Mouse (Mus musculus) left cerebral cortex, adult 8-10 months (tissue): Measurements from ENCODE around the gene Bclaf1. TPM values are rescaled to one million over a fixed set of nuclear protein-coding genes. Genes with fewer than 3 reads are reported as not detected.
A peak's percentile ranks its signal among the peaks of the same experiment; 100 is the strongest.

ENCODE experiments used
- DNase-seq, 2 experiments: peaks; one replicate each; pipeline ENCODE4 v3.0.0; 2022; ENCODE audit warnings: low spot score in 2 of 2
- total RNA-seq, 4 experiments: library from RNA; stranded (reverse); gene quantifications; 2 replicates each; pipeline ENCODE4 v1.2.4; 2022

The Bclaf1 gene
- total RNA-seq, result 100 to 1,000 TPM; 121 to 128 (median 124) TPM

GRCm38 (mm10) chr10:20311918-20312735 lies at the start of gene Bclaf1:
TSS of gene Bclaf1 (plus strand) at chr10:20312469.
- DNase-seq, result peak; percentile 93 to 99

DNA sequence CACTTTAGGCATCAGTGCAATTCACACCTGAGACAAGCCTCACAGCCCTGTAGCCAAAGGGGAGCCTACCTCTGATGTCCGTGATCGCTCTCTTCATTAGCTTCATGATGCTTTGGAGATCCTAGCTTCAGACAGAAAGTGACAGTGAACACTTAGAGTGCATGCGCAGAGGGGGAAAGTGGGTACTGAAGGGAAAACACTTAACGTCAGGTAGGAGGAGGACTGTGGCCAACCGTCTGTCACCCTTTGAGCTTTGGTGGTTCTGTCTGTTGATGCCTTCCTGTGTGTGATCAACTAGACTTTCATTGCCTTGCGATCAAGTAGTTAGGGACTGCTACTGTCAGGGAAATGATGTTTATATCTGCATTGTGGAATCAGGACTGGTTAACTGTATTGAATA lies 49.4 kb upstream of the Bclaf1 start:
- DNase-seq, result no peak

- DNase-seq, result no peak
These were observed 47.8 kb upstream of the Bclaf1 start for GRCm38 (mm10) chr10:20264479-20264878.

GRCm38 (mm10) chr10:20267032-20267431 lies 45.2 kb upstream of the Bclaf1 start:
- no peak for DNase-seq

DNA sequence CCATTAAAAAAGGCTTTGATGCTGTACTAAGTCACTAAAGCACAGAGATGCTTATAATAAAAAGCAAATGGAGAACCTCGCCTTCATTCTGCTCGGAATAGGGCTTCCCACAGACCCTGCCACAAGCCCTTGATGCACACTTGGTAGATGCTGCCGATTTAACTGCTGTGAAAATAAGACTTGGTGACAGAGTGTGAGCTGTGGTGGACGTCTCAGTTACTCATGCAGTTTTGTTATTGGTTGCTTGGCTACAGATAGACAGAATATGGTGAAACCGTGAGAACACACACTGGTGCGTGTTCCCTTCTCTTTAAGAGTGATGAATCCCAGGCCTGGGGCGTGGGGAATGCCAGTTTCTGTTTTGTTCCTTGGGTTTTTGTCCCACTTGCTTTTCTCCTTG lies 43.3 kb upstream of the Bclaf1 start:
- DNase-seq, result no peak

DNA sequence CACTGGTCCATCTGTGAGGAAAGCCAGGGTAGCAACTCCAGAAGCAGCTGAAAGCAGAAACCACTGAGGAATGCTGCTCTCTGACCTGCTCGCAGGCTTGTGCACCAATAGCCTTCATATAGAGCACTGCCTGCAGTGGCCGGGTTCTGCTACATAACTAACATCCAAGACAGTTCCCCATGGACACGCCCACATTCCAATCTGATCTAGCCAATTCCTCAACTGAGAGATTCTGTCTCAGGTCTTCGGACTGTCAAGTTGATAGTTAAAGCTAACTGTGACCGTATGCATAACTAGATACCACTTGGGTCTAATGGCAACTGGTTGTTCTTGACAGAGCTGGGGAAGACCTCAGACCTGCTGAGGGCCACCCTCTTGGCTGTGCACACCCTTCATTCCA lies 39.9 kb upstream of the Bclaf1 start:
- DNase-seq, result no peak

GRCm38 (mm10) chr10:20273278-20273677 lies 39.0 kb upstream of the Bclaf1 start:
- no peak for DNase-seq

- DNase-seq, result no peak
These were observed 38.2 kb upstream of the Bclaf1 start for GRCm38 (mm10) chr10:20274022-20274421.

GRCm38 (mm10) chr10:20281456-20281855 lies 30.8 kb upstream of the Bclaf1 start:
- no peak for DNase-seq

DNA sequence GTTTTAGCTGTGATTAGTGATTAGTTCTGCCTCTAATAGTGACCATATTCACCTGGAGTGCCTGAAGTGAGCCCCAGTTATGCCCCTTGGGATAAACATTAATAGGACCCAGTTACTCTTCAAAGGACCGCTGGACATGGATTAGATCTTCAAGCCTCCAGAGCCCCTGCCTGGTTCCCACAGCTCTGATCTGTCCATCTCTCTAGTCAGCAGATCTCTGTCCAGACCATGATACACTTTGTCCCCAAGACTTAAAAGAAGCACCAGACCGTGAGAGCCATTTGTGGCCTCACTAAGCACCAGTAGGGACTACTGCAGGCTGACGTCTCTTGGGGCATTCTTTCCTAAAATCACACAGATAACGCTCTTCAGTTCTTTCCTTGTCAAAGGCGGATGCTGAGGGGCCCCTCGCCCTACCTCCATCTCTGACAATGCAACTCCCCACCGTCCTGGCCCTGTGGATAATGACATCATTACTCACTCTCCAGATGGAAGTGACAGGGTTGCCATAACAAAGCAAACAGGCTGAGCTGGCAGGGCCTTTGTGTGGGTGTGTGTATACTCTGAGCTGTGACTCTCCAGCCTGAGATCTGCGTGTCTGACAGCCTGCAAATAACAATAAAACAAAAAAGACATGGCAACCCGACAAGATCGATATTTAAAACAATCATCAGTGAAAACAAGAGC lies 26.8 kb upstream of the Bclaf1 start:
- peak; percentile 20 to 67 for DNase-seq

DNA sequence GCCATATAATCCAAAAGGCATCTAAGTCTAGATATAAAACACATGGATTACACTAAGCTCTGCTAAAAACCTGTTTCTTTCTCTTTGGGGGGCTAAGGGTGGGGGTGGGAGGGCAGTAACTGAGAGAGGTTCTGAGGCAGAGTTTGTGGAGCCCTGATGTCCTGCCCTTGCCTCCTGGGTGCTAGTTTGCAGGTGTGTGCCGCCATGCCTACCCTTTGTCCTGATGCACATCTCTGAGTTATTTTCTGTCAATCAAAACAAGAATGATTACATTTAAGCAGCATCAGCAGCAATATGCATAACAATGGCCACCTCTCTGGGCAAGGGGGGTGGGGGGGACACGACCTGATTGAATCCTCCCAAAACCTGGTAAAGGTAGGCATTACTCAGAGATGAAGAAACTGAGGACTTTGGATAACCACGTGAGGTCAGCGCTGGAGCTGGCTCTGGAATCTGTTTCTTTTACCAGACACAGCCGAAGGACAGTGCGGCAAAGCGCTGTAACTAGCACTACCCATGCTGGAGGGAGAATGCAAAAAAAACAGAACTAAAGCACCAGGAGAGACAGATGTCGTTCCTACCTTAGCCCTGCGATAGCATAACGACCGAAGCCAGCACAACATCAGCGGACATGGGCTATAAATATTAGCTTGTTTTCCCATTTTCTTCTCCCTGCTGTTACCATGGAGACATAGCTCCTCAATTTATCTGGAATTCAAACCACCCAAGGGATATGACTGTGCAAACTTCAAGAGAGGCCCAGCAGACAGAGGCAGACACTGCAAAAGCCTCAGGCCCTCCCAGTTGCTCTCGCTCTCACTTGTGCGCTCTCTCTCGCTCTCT lies 26.1 kb upstream of the Bclaf1 start:
- peak in 1 of 2 experiments; percentile 23 for DNase-seq

- DNase-seq, result no peak
These were observed 24.9 kb upstream of the Bclaf1 start for GRCm38 (mm10) chr10:20287369-20287768.

GRCm38 (mm10) chr10:20290467-20290883 lies 21.8 kb upstream of the Bclaf1 start:
- peak in 1 of 2 experiments; percentile 40 for DNase-seq

GRCm38 (mm10) chr10:20295961-20296360 lies 16.3 kb upstream of the Bclaf1 start:
- DNase-seq, result no peak

- DNase-seq, result no peak
These were observed 13.9 kb upstream of the Bclaf1 start for GRCm38 (mm10) chr10:20298152-20298920.

DNA sequence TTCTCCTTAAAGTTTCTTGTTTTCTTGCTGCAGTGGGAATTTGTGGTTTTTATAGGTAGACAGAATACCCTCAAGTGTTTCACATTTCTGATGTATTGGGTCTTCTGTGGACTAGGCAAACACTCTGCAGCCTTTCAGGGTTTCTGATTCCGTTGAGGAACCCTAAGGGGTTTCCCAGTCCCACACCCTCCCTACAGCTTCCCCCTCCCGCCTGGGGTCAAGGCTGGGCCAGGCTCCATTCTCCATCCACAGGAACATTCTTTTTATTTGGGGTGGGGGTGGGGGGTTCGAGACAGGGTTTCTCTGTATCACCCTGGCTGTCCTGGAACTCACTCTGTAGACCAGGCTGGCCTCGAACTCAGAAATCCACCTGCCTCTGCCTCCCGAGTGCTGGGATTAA lies 13.2 kb upstream of the Bclaf1 start:
- no peak for DNase-seq

DNA sequence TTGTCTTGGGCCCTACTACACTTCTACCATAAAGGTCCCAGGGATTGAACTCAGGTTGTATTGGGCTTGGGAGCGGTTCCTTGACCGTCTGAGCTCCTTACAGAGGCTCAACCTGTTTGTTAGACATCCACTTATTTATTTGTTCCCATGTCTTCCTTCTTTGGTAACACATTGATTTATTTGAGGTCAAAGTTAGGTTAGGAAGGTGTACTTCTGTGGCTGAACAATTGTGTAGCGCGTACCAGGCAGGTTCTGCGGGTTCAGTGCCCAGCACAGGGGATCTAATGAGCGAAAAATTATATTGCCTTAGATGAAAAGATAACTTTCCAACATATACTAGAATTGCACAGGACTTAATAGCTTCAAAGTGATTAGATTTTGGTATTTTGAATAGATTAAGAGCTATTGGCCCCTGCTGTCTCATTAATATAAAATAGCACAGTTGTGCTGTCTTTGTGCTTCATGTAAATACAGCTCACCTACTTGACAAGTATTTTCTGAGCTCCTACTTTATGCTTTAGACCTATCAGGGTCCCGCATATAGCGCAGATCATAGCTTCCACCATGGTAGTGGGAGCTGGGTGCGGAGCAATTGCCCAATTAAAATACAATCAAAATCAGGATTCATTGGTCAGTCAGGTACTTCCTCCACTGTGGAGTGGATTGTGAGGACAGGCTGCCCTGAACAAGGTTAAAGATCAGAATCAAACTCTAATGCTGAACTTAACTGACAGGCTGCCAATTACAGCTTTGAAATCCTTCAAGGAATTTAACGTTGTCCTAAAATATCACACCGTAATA lies 1.1 kb upstream of the Bclaf1 start:
- DNase-seq, result no peak

DNA sequence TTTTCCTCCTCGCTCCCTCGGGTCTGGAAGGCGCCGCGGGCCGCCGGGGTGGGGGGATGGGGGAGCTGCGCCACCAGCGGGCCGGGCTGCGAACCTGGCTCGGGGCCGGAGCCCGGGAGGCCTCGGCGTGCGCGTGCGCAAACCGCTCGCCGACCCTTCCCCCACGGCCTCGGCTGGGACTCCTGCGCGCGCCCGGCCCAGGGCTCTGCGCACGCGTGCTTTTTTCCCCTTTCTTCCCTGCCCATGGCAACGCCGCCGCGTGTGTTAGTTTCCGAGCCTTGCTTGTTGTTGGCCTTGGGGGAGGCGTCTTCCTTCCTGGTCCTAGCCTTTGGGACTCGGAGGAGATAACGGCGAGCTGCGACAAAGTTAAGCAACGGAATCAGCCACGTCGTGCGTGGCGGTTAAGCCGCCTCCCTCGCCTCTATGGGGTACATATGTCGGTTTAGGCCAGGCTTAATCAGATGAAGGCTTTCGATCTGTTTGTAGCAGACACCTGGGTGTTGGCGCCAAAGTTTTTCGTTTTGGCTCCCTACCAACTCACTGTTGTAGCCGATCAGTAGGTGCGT lies 550 bp downstream of the Bclaf1 start:
- peak; percentile 76 to 83 for DNase-seq

DNA sequence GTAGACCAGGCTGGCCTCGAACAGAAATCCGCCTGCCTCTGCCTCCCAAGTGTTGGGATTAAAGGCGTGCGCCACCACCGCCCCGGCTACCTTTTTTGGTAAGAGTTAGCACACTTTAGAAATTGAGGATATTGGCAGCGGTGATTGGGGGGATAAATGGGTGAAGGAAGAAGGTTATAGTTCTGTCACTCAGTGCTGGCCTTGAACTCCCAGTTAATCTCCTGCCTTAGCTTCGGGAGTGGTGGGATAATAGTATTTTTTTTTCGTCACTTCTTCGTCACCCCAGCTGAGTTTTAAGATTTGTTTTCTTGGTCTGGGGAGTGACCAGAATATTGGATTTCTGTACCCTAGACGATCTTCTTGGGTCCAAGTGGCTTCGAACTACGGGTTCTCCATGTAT lies 1.2 kb downstream of the Bclaf1 start:
- DNase-seq, result no peak

DNA sequence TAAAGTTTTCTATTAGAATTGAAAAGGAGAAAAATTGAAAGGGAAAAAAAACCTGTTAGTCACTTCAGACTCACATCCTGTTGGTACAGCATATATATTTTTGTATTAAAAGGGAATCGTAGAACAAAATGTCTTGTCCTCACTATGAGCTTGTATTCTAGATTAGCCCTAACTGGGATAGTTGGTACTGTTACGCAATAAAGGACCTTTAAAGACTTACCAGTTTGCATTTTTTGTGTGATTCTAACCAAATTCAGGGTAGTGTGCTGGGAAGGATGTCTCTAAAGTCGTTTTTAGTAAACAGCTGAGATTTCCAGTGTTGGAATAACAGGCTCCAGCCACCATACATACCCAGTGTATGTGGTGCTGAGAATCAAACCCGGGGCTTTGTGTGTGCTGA lies 1.7 kb downstream of the Bclaf1 start:
- DNase-seq, result no peak
